Mouse (Mus musculus) kidney, postnatal 4 days (tissue): ENCODE results near the gene Cluh.

Source experiments
- DNase-seq, 2 experiments: peaks; one replicate each; pipeline ENCODE4 v3.0.0; 2021; ENCODE audit warnings: mixed read lengths in 2 of 2

The Cluh gene

GRCm38 (mm10) chr11:74649095-74649646, at the start of gene Cluh:
Gene Cluh, plus strand, starts transcription at chr11:74649495.
- DNase-seq: peak; percentile 98 to 99

- no peak for DNase-seq
Observed at GRCm38 (mm10) chr11:74602286-74602685, 47.0 kb upstream of the Cluh start.

- DNase-seq: no peak
Observed at GRCm38 (mm10) chr11:74610068-74610467, 39.2 kb upstream of the Cluh start.

GRCm38 (mm10) chr11:74610545-74611176, 38.6 kb upstream of the Cluh start, which contains the start of gene Rap1gap2:
Gene Rap1gap2, minus strand, starts transcription at chr11:74610915.
- DNase-seq: peak; percentile 33 to 36

- no peak for DNase-seq
Observed at GRCm38 (mm10) chr11:74611437-74611836, 37.9 kb upstream of the Cluh start.

GRCm38 (mm10) chr11:74613428-74613827, 35.9 kb upstream of the Cluh start:
- no peak for DNase-seq

GRCm38 (mm10) chr11:74615571-74615970, 33.7 kb upstream of the Cluh start:
- no peak for DNase-seq

GRCm38 (mm10) chr11:74619201-74619955, 29.9 kb upstream of the Cluh start, which contains the start of gene Ccdc92b:
Gene Ccdc92b, plus strand, starts transcription at chr11:74619605.
- peak; percentile 95 to 96 for DNase-seq

GRCm38 (mm10) chr11:74619956-74620300, 29.4 kb upstream of the Cluh start:
- no peak for DNase-seq

GRCm38 (mm10) chr11:74621974-74622669, 27.2 kb upstream of the Cluh start:
- DNase-seq: no peak

GRCm38 (mm10) chr11:74623693-74624092, 25.6 kb upstream of the Cluh start:
- peak; percentile 54 to 63 for DNase-seq

GRCm38 (mm10) chr11:74625333-74625732, 24.0 kb upstream of the Cluh start:
- no peak for DNase-seq

- no peak for DNase-seq
Observed at GRCm38 (mm10) chr11:74627481-74627880, 21.8 kb upstream of the Cluh start.

GRCm38 (mm10) chr11:74631880-74632789, 17.2 kb upstream of the Cluh start:
- DNase-seq: no peak

- peak; percentile 67 to 77 for DNase-seq
Observed at GRCm38 (mm10) chr11:74634490-74635275, 14.6 kb upstream of the Cluh start.

- no peak for DNase-seq
Observed at GRCm38 (mm10) chr11:74637486-74637885, 11.8 kb upstream of the Cluh start.

- peak; percentile 81 to 89 for DNase-seq
Observed at GRCm38 (mm10) chr11:74637971-74638790, 11.1 kb upstream of the Cluh start.

- no peak for DNase-seq
Observed at GRCm38 (mm10) chr11:74638791-74639411, 10.4 kb upstream of the Cluh start.

GRCm38 (mm10) chr11:74639628-74640027, 9.7 kb upstream of the Cluh start:
- no peak for DNase-seq

- no peak for DNase-seq
Observed at GRCm38 (mm10) chr11:74647966-74648365, 1.3 kb upstream of the Cluh start.
